In the genomic region with DNA sequence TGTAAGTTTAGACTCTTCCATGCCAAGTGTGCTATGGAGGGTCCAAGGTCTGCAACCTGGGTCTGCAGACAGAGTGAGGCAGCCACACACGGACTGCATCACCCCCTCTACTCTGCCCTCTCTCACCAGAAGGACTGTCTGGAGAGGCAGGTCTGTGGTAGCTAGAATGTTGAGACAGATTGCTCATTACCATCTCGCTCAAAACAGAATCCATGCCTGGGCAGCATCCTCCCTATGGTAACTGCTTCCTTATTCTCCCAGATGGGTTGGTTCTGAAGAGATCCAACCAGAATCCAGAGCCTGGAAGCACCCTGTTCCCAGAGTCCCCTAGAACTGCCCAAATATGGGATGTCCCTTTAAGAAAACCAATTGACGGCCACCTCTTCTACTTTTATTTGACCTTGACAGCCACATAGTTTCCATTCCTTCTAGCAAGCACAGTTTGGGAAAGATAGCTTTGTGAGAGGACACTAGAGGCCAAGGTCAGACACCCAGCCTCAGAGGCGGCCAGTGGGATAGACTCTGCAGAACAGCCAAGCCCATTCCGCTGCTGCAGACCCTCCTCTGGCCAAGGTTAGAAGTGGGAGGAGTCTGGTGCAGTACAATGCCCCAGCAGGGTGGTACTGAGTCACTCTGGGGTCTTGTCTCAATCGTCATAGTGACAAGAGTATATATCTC, we compare ENCODE assay signal across 16 mouse cellular contexts. TPM values are rescaled to one million over a fixed set of nuclear protein-coding genes. Genes with fewer than 3 reads are reported as not detected.
DNase-seq lines count a peak whose midpoint lies in the region; ATAC-seq and TF ChIP-seq lines count a peak whose summit lies in the region.
"Had no signal": no experiment of that assay in that cellular context is flagged by ENCODE, and none has a peak within 500 bp of the region (broad histone marks: within the 10 kb centered on the region; RNA-seq: fewer than 3 reads in every experiment).

No protein-coding gene starts in this region.

- no peaks in the 10 kb centered on the region for H3K36me3 ChIP-seq in kidney, adult 2 months (ENCODE audit: control insufficient read depth, insufficient read depth, low read length)
- H3K36me3 ChIP-seq in ES-Bruce4 (ENCODE audit: control insufficient read depth, insufficient read depth, low read length, poor library complexity, severe bottlenecking), result no peaks in the 10 kb centered on the region
- H3K36me3 ChIP-seq in heart, embryonic 14.5 days (ENCODE audit: control insufficient read depth, insufficient read depth, low read length), result peaks cover 54% of the 10 kb centered on the region
- H3K36me3 ChIP-seq in midbrain, embryonic 14.5 days (ENCODE audit: control insufficient read depth, insufficient read depth, low read length), result no peaks in the 10 kb centered on the region
- H3K36me3 ChIP-seq: embryonic facial prominence, embryonic 12.5 days; G1E; midbrain, embryonic 12.5 days had no signal

- TF ChIP-seq CTCF in kidney, adult 2 months (conservative IDR thresholded peaks at IDR 0.05; ENCODE audit: insufficient read depth, insufficient read length, low read depth, low read length), result no peak
- TF ChIP-seq CTCF in ES-Bruce4 (IDR thresholded peaks at IDR 0.05; ENCODE audit: low read depth, low read length), result no peak

- no peak overlapping the region for H3K27ac ChIP-seq in kidney, adult 2 months (ENCODE audit: insufficient read depth, low read depth, low read length)
- H3K27ac ChIP-seq in ES-Bruce4 (ENCODE audit: insufficient read depth, low read length), result no peak overlapping the region
- peak overlapping the region; percentile 96 to 97 for H3K27ac ChIP-seq in heart, embryonic 14.5 days (replicated peaks in 1 of 2; ENCODE audit: control insufficient read depth in 1 of 2, insufficient read depth in 1 of 2, low read depth in 2 of 2, low read length in 2 of 2)
- no peak overlapping the region for H3K27ac ChIP-seq in midbrain, embryonic 14.5 days (replicated peaks; ENCODE audit: low read depth, low read length)
- H3K27ac ChIP-seq: embryonic facial prominence, embryonic 12.5 days; midbrain, embryonic 12.5 days; neural tube, embryonic 13.5 days had no signal

- peak; percentile 61 for ATAC-seq in heart, embryonic 14.5 days (ENCODE audit: insufficient number of reproducible peaks, insufficient read depth, low FRiP score, low read depth)
- no peak for ATAC-seq in midbrain, embryonic 14.5 days (ENCODE audit: low FRiP score, low TSS enrichment)

- H3K4me3 ChIP-seq in kidney, adult 2 months (ENCODE audit: insufficient read depth, low read depth, low read length), result no peak overlapping the region
- no peak overlapping the region for H3K4me3 ChIP-seq in ES-Bruce4 (ENCODE audit: low read depth, low read length)
- no peak overlapping the region for H3K4me3 ChIP-seq in heart, embryonic 14.5 days (ENCODE audit: control insufficient read depth in 1 of 2, insufficient read depth in 1 of 2, low read depth in 1 of 2, low read length in 2 of 2)
- no peak overlapping the region for H3K4me3 ChIP-seq in midbrain, embryonic 14.5 days (replicated peaks; ENCODE audit: low read depth, low read length)
- H3K4me3 ChIP-seq: embryonic facial prominence, embryonic 12.5 days; midbrain, embryonic 12.5 days; neural tube, embryonic 13.5 days had no signal

- H3K9ac ChIP-seq in ES-Bruce4 (ENCODE audit: low read depth, poor library complexity, severe bottlenecking), result no peak overlapping the region
- peak overlapping the region; percentile 68 for H3K9ac ChIP-seq in heart, embryonic 14.5 days (ENCODE audit: low read length)
- no peak overlapping the region for H3K9ac ChIP-seq in midbrain, embryonic 14.5 days (replicated peaks; ENCODE audit: low read length)
- H3K9ac ChIP-seq: embryonic facial prominence, embryonic 12.5 days; midbrain, embryonic 12.5 days; neural tube, embryonic 13.5 days had no signal

- 0 out of 2 replicates have a peak, but pooled peaks have one; percentile 18 for TF ChIP-seq EP300 in ES-Bruce4 (IDR thresholded peaks at IDR 0.05; ENCODE audit: insufficient read depth, low read depth, low read length)

- H3K4me1 ChIP-seq in kidney, adult 2 months (ENCODE audit: control insufficient read depth, insufficient read depth, low read length), result no peaks in the 10 kb centered on the region
- no peaks in the 10 kb centered on the region for H3K4me1 ChIP-seq in ES-Bruce4 (ENCODE audit: control insufficient read depth, insufficient read depth, low read length)
- peaks cover 35 to 45% of the 10 kb centered on the region in 2 experiments for H3K4me1 ChIP-seq in heart, embryonic 14.5 days (ENCODE audit: control insufficient read depth in 2 of 2, insufficient read depth in 2 of 2, low read length in 2 of 2)
- H3K4me1 ChIP-seq in midbrain, embryonic 14.5 days (ENCODE audit: control insufficient read depth, insufficient read depth, low read length), result no peaks in the 10 kb centered on the region

- no peaks in the 10 kb centered on the region for H3K9me3 ChIP-seq in ES-Bruce4 (replicated peaks; ENCODE audit: control insufficient read depth, insufficient read depth, low read length, poor library complexity, severe bottlenecking)
- no peaks in the 10 kb centered on the region for H3K9me3 ChIP-seq in heart, embryonic 14.5 days (ENCODE audit: control insufficient read depth, low read length)
- no peaks in the 10 kb centered on the region for H3K9me3 ChIP-seq in midbrain, embryonic 14.5 days (ENCODE audit: control insufficient read depth, low read length)
- H3K9me3 ChIP-seq: embryonic facial prominence, embryonic 12.5 days; G1E; midbrain, embryonic 12.5 days; neural tube, embryonic 13.5 days had no signal

- no peaks in the 10 kb centered on the region for H3K27me3 ChIP-seq in kidney, adult 2 months (replicated peaks; ENCODE audit: control insufficient read depth, insufficient read depth, low read length)
- peaks cover 2% of the 10 kb centered on the region; the same call in 1 of the 2 replicates for H3K27me3 ChIP-seq in ES-Bruce4 (ENCODE audit: control insufficient read depth, insufficient read depth, low read length, poor library complexity, severe bottlenecking)
- no peaks in the 10 kb centered on the region for H3K27me3 ChIP-seq in heart, embryonic 14.5 days (ENCODE audit: control insufficient read depth, insufficient read depth, low read length)
- H3K27me3 ChIP-seq in midbrain, embryonic 14.5 days (ENCODE audit: control insufficient read depth, insufficient read depth, low read length), result no peaks in the 10 kb centered on the region
- H3K27me3 ChIP-seq: embryonic facial prominence, embryonic 12.5 days; midbrain, embryonic 12.5 days; neural tube, embryonic 13.5 days had no signal

- TF ChIP-seq POLR2A in kidney, adult 2 months (IDR thresholded peaks at IDR 0.05; ENCODE audit: low read depth, low read length), result no peak
- no peak for TF ChIP-seq POLR2A in ES-Bruce4 (IDR thresholded peaks at IDR 0.05; ENCODE audit: insufficient read depth, low read length)

- DNase-seq in adrenal gland, adult (ENCODE audit: inconsistent age in 2 of 2, low spot score in 1 of 2), result peak; percentile 58 to 78
- DNase-seq in adrenal gland, postnatal 25 days, result no peak
- peak; percentile 32 for DNase-seq in kidney, adult 2 months
- no peak for DNase-seq in kidney, postnatal 4 days
- DNase-seq in urinary bladder, postnatal 10 days (ENCODE audit: low spot score), result no peak
- no peak for DNase-seq in midbrain, embryonic 14.5 days
- DNase-seq: cerebellum, postnatal 10 days; left cerebral cortex, postnatal 4 days; lung, postnatal 10 days; right cerebral cortex, postnatal 14 days had no signal

- WGBS in kidney, adult 2 months, result 62% methylated on average over 6 of the region's 6 CpGs
- WGBS in heart, embryonic 14.5 days, result 14% methylated on average over 6 of the region's 6 CpGs
- 51% methylated on average over 6 of the region's 6 CpGs for WGBS in midbrain, embryonic 14.5 days

- H3K4me2 ChIP-seq in heart, embryonic 14.5 days (ENCODE audit: low read length), result peak overlapping the region; percentile 23
- no peak overlapping the region for H3K4me2 ChIP-seq in midbrain, embryonic 14.5 days (ENCODE audit: low read length)
- H3K4me2 ChIP-seq: embryonic facial prominence, embryonic 12.5 days; midbrain, embryonic 12.5 days; neural tube, embryonic 13.5 days had no signal

RNA-seq across cellular contexts. Expression of a gene that starts 6.9 kb away (rescaled TPM):
- total RNA-seq in adrenal gland, postnatal 25 days (2021), result 6.7 and 7.0 TPM in 2 replicates
- polyA plus RNA-seq in kidney, adult 2 months (2012; rRNA removed), result 4.2 and 5.4 TPM in 2 replicates
- 1.3 and 2.6 TPM in 2 replicates for polyA plus RNA-seq in ES-Bruce4 (2011; ENCODE audit: insufficient read depth, insufficient read length, low read depth, missing spikeins)
- 30.5 and 33.1 TPM in 2 replicates for polyA plus RNA-seq in heart, embryonic 14.5 days (2014; fragmentation: Nextera tagmentation; extraction: Ambion mirVana)
- polyA plus RNA-seq in midbrain, embryonic 14.5 days (2014; fragmentation: Nextera tagmentation; extraction: Ambion mirVana), result 3.0 and 3.7 TPM in 2 replicates
- polyA plus RNA-seq: G1E had no signal

Comparison
In these comparisons a context has a peak if more than half of its experiments do, and no peak if none do; other contexts are left out.
1. DNase-seq: peak in adrenal gland, adult (2 of 2) and kidney, adult 2 months (single experiment); none in adrenal gland, postnatal 25 days (single experiment), kidney, postnatal 4 days (0 of 2), urinary bladder, postnatal 10 days (single experiment) and midbrain, embryonic 14.5 days (single experiment).
2. H3K27ac ChIP-seq: peak in heart, embryonic 14.5 days (2 of 2); none in kidney, adult 2 months (single experiment), ES-Bruce4 (single experiment) and midbrain, embryonic 14.5 days (single experiment).